ENCODE assay signal across 26 mouse cellular contexts in the genomic region with DNA sequence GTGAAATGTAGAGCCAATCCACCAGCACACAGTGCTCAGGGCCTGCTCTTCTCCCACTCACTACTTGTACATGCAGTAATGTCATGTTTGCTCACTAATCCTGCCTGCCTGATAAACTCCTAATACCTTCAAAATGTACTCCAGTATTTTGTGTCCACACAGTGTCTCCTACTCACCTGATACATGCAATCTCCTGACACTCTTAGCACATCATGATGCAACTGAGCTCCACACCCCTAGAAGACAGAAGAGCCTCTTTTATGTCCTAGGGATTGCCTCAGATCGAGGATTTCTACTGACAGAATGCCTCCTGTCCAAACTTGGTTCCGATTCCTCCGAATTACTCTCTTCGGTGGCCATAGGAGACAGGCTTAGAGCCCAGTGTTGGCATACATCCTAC. TPM values are rescaled to one million over a fixed set of nuclear protein-coding genes. Genes with fewer than 3 reads are reported as not detected.
DNase-seq lines count a peak whose midpoint lies in the region; ATAC-seq and TF ChIP-seq lines count a peak whose summit lies in the region.
"Had no signal": no experiment of that assay in that cellular context is flagged by ENCODE, and none has a peak within 500 bp of the region (broad histone marks: within the 10 kb centered on the region; RNA-seq: fewer than 3 reads in every experiment).

No protein-coding gene starts in this region.

- no peak for TF ChIP-seq CTCF in liver, postnatal 0 days (IDR thresholded peaks at IDR 0.05; ENCODE audit: low read depth)

- H3K4me3 ChIP-seq in liver, postnatal 0 days (ENCODE audit: low read depth, low read length): no peak overlapping the region
- H3K4me3 ChIP-seq in liver, embryonic 11.5 days (ENCODE audit: low read depth, low read length): no peak overlapping the region
- peak overlapping the region; percentile 24 for H3K4me3 ChIP-seq in megakaryocyte, embryonic 14.5 days (replicated peaks)
- no peak overlapping the region for H3K4me3 ChIP-seq in myocyte
- H3K4me3 ChIP-seq in limb, embryonic 10.5 days: no peak overlapping the region
- H3K4me3 ChIP-seq: embryonic facial prominence, embryonic 10.5 days; embryonic facial prominence, embryonic 12.5 days; forebrain, embryonic 10.5 days; forebrain, embryonic 12.5 days had no signal

- no peak overlapping the region for H3K9ac ChIP-seq in liver, postnatal 0 days (replicated peaks)
- H3K9ac ChIP-seq in liver, embryonic 11.5 days (ENCODE audit: low read depth, low read length): no peak overlapping the region
- H3K9ac ChIP-seq: embryonic facial prominence, embryonic 12.5 days; forebrain, embryonic 12.5 days had no signal

- 80% methylated on average over 4 of the region's 4 CpGs for WGBS in liver, postnatal 0 days (ENCODE audit: insufficient replicate concordance)
- 89% methylated on average over 4 of the region's 4 CpGs for WGBS in liver, embryonic 11.5 days
- 94% methylated on average over 4 of the region's 4 CpGs for WGBS in limb, embryonic 10.5 days

- 0 out of 2 replicates have a peak, but pooled peaks have one; percentile 27 for ATAC-seq in liver, postnatal 0 days
- ATAC-seq in liver, embryonic 11.5 days (replicated peaks; ENCODE audit: low FRiP score): no peak
- ATAC-seq: CD4-positive, CD25-positive, alpha-beta regulatory T cell, adult 4 months; forebrain, embryonic 14.5 days; forebrain, embryonic 16.5 days had no signal

- no peak for TF ChIP-seq POLR2A in myocyte (IDR thresholded peaks at IDR 0.05; ENCODE audit: insufficient read length, low read depth)

- H3K27me3 ChIP-seq in liver, postnatal 0 days (ENCODE audit: insufficient read depth, low read length): no peaks in the 10 kb centered on the region
- no peaks in the 10 kb centered on the region for H3K27me3 ChIP-seq in liver, embryonic 11.5 days (replicated peaks; ENCODE audit: control insufficient read depth, insufficient read depth, low read length)
- no peaks in the 10 kb centered on the region for H3K27me3 ChIP-seq in megakaryocyte, embryonic 14.5 days (replicated peaks)
- H3K27me3 ChIP-seq in myocyte (ENCODE audit: control insufficient read depth, insufficient read depth, insufficient read length): no peaks in the 10 kb centered on the region
- H3K27me3 ChIP-seq in limb, embryonic 10.5 days (ENCODE audit: low read depth, poor library complexity, severe bottlenecking): no peaks in the 10 kb centered on the region
- H3K27me3 ChIP-seq: CH12.LX; embryonic facial prominence, embryonic 12.5 days; forebrain, embryonic 12.5 days had no signal

- no peaks in the 10 kb centered on the region for H3K9me3 ChIP-seq in liver, postnatal 0 days (ENCODE audit: low read length)
- H3K9me3 ChIP-seq in liver, embryonic 11.5 days (ENCODE audit: control insufficient read depth, low read length): no peaks in the 10 kb centered on the region
- no peaks in the 10 kb centered on the region for H3K9me3 ChIP-seq in megakaryocyte, embryonic 14.5 days
- no peaks in the 10 kb centered on the region for H3K9me3 ChIP-seq in limb, embryonic 10.5 days (replicated peaks)
- H3K9me3 ChIP-seq: embryonic facial prominence, embryonic 10.5 days; embryonic facial prominence, embryonic 12.5 days; forebrain, embryonic 10.5 days; forebrain, embryonic 12.5 days; G1E had no signal

- no peak overlapping the region for H3K4me2 ChIP-seq in liver, postnatal 0 days (ENCODE audit: low read depth, low read length)
- no peak overlapping the region for H3K4me2 ChIP-seq in liver, embryonic 11.5 days
- no peak overlapping the region for H3K4me2 ChIP-seq in myocyte (ENCODE audit: low read depth)
- H3K4me2 ChIP-seq: embryonic facial prominence, embryonic 12.5 days; forebrain, embryonic 12.5 days had no signal

- DNase-seq in liver, postnatal 0 days: no peak
- no peak for DNase-seq in liver, embryonic 11.5 days (ENCODE audit: low spot score)
- DNase-seq in gonadal fat pad, adult 2 months (ENCODE audit: low read depth): peak; percentile 69
- no peak for DNase-seq in spleen, adult 12 weeks (ENCODE audit: low spot score)
- DNase-seq in limb, embryonic 10.5 days (ENCODE audit: low spot score): no peak
- DNase-seq in left cerebral cortex, adult 18-20 months (ENCODE audit: low spot score in 2 of 2): no peak
- DNase-seq: adrenal gland, adult 2 months; adrenal gland, postnatal 10 days; adrenal gland, postnatal 25 days; B cell, adult 2 months; cerebellum, adult 11 months; cerebellum, adult 18-20 months; cerebellum, adult 8-10 months; cerebellum, postnatal 10 days; cerebellum, postnatal 25 days had no signal

- H3ac ChIP-seq in myocyte (ENCODE audit: control insufficient read depth, insufficient read length): no peak overlapping the region

- TF ChIP-seq EP300 in liver, postnatal 0 days (IDR thresholded peaks at IDR 0.05; ENCODE audit: low read depth): no peak

- peaks cover 13% of the 10 kb centered on the region for H3K4me1 ChIP-seq in liver, postnatal 0 days (ENCODE audit: insufficient read depth)
- peaks cover 20% of the 10 kb centered on the region for H3K4me1 ChIP-seq in liver, embryonic 11.5 days (replicated peaks; ENCODE audit: control insufficient read depth, insufficient read depth, low read length)
- peaks cover 86% of the 10 kb centered on the region for H3K4me1 ChIP-seq in megakaryocyte, embryonic 14.5 days
- peaks cover 5% of the 10 kb centered on the region; the same call in 1 of the 2 replicates for H3K4me1 ChIP-seq in limb, embryonic 10.5 days

- H3K79me2 ChIP-seq in myocyte (ENCODE audit: control insufficient read depth, insufficient read depth): no peaks in the 10 kb centered on the region

- H3K36me3 ChIP-seq in liver, postnatal 0 days (replicated peaks; ENCODE audit: insufficient read depth, low read length): no peaks in the 10 kb centered on the region
- H3K36me3 ChIP-seq in liver, embryonic 11.5 days (ENCODE audit: control insufficient read depth, insufficient read depth, low read length): no peaks in the 10 kb centered on the region
- H3K36me3 ChIP-seq in megakaryocyte, embryonic 14.5 days (replicated peaks; ENCODE audit: low read length): peaks cover 22% of the 10 kb centered on the region
- no peaks in the 10 kb centered on the region for H3K36me3 ChIP-seq in myocyte (ENCODE audit: control insufficient read depth, insufficient read depth)
- no peaks in the 10 kb centered on the region for H3K36me3 ChIP-seq in limb, embryonic 10.5 days
- H3K36me3 ChIP-seq: embryonic facial prominence, embryonic 10.5 days; embryonic facial prominence, embryonic 12.5 days; forebrain, embryonic 10.5 days; forebrain, embryonic 12.5 days had no signal

- no peak overlapping the region for H3K27ac ChIP-seq in liver, postnatal 0 days (ENCODE audit: low read depth)
- no peak overlapping the region for H3K27ac ChIP-seq in liver, embryonic 11.5 days (ENCODE audit: low read depth, low read length)
- H3K27ac ChIP-seq in limb, embryonic 10.5 days: no peak overlapping the region
- H3K27ac ChIP-seq: embryonic facial prominence, embryonic 10.5 days; embryonic facial prominence, embryonic 12.5 days; forebrain, embryonic 10.5 days; forebrain, embryonic 12.5 days had no signal

TF ChIP-seq in myocyte, 11 proteins besides CTCF, POLR2A, EP300 and RAD21:
- TF ChIP-seq SRF (IDR thresholded peaks at IDR 0.05; ENCODE audit: control insufficient read depth, insufficient read length, low read depth) (no peak), REST (IDR thresholded peaks at IDR 0.05; ENCODE audit: insufficient read depth, insufficient read length) (no peak), CEBPB (IDR thresholded peaks at IDR 0.05; ENCODE audit: insufficient read depth, poor library complexity, severe bottlenecking) (peak; percentile 42; the same call in 1 of the 2 replicates), TCF12 (IDR thresholded peaks at IDR 0.05; ENCODE audit: insufficient read depth, poor library complexity, severe bottlenecking) (no peak), USF1 (IDR thresholded peaks at IDR 0.05; ENCODE audit: low read depth) (no peak), POLR2AphosphoS2 (IDR thresholded peaks at IDR 0.05; ENCODE audit: insufficient read length, low read depth) (no peak), TCF3 (IDR thresholded peaks at IDR 0.05; ENCODE audit: insufficient read length, low read depth) (no peak), E2F4 (IDR thresholded peaks at IDR 0.05; ENCODE audit: insufficient read depth) (no peak)

RNA-seq across cellular contexts. Expression of a gene that starts 48.0 kb away (rescaled TPM):
- polyA plus RNA-seq in liver, postnatal 0 days (2015; fragmentation: Nextera tagmentation; extraction: Ambion mirVana): 47.9 and 48.3 TPM in 2 replicates
- polyA plus RNA-seq in liver, embryonic 11.5 days (2014; fragmentation: Nextera tagmentation; extraction: Ambion mirVana): 72.5 and 93.9 TPM in 2 replicates
- 10.3 and 12.8 TPM in 2 replicates for polyA plus RNA-seq in gonadal fat pad, adult 2 months (2012; rRNA removed)
- polyA plus RNA-seq in megakaryocyte, embryonic 14.5 days (2012; ENCODE audit: insufficient read depth, low replicate concordance): 3.2 and 13.4 TPM in 2 replicates
- polyA plus RNA-seq in myocyte (2012; fragmentation: generic; extraction: Trizol): 40.6 TPM
- polyA plus RNA-seq in limb, embryonic 10.5 days (2016; fragmentation: Nextera tagmentation; extraction: Ambion mirVana): 94.3 and 102 TPM in 2 replicates
- 100 to 1,000 TPM; 247 to 265 TPM for total RNA-seq in left cerebral cortex, adult 18-20 months (2021)
